Mouse (Mus musculus) cerebellum, adult 2 months (tissue): ENCODE measurements around the gene Smarcd3.

Experiments
- CTCF ChIP-seq: fragments of 200-500 bp; IDR thresholded peaks from 2 replicates; pipeline ENCODE4 v1.5.1; 2011; ENCODE audit warnings: low read depth, mild to moderate bottlenecking, control low read depth, low read length, moderate library complexity, borderline replicate concordance; ENCODE audit not compliant: insufficient read depth
- POLR2A ChIP-seq: fragments of 200-500 bp; IDR thresholded peaks from 2 replicates; pipeline ENCODE4 v1.6.1; 2011; ENCODE audit warnings: low read length, control low read depth, borderline replicate concordance; ENCODE audit not compliant: insufficient read depth

DNA sequence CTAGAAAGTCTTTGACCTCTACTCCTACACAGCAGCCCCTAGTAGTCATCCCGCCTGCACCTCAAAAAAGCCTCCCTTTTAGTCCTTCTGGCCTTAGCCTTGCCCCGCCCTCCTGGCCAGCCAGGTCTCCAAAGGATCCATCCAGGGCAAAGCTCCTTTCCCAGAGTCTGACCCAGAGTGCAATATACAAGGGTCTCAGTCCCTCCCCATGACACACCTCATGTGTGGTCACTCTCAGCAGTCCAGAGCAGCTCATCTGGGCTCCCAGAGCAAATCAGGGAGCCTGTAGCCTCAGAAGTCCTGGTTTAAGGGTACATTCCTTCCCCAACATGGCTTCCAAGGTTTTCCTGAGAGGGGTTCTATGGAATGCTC, 72.9 kb downstream of the Smarcd3 start:
- TF ChIP-seq CTCF (no peak), POLR2A (no peak)
